Mouse (Mus musculus): ENCODE measurements at regions not wholly inside any gene's neighbourhood (a gene's known extent, or its start where the extent isn't known, plus 50 kb on each side); places are given as distances from the start of the nearest gene placed in this dataset.
"Not testable (repeated sequence)": the region's sequence is repeated elsewhere in the genome, so short reads cannot be mapped to it uniquely, and the experiment has no call there.

GRCm38 (mm10) chr12:55983565-55984351 is 147.6 kb downstream of the Brms1l start:
- DNase-seq (ENCODE audit: low spot score) = no peak
- Histone ChIP-seq H3K4me1 (ENCODE audit: control insufficient read depth, insufficient read depth, low read length) (no peaks in the 10 kb centered on the region), H3K9ac (ENCODE audit: low read depth, low read length) (no peak overlapping the region), H3K4me2 (ENCODE audit: low read depth, low read length) (no peak overlapping the region), H3K36me3 (ENCODE audit: control insufficient read depth, insufficient read depth, low read length) (no peaks in the 10 kb centered on the region), H3K27ac (replicated peaks; ENCODE audit: low read depth, low read length) (no peak overlapping the region), H3K9me3 (ENCODE audit: control insufficient read depth, low read length) (no peaks in the 10 kb centered on the region), H3K4me3 (ENCODE audit: low read depth, low read length) (no peak overlapping the region), H3K27me3 (replicated peaks; ENCODE audit: control insufficient read depth, insufficient read depth, low read length) (no peaks in the 10 kb centered on the region)
- WGBS = 69% methylated on average over 11 of the region's 11 CpGs
- no peak for ATAC-seq (ENCODE audit: low read depth)

GRCm38 (mm10) chr12:55983128-55983527 is 147.0 kb downstream of the Brms1l start:
- H3K9ac ChIP-seq (ENCODE audit: low read depth, low read length) = no peak overlapping the region
- H3K4me3 ChIP-seq (ENCODE audit: low read depth, low read length) = no peak overlapping the region
- 66% methylated on average over 3 of the region's 3 CpGs for WGBS
- H3K4me2 ChIP-seq (ENCODE audit: low read depth, low read length) = no peak overlapping the region
- no peaks in the 10 kb centered on the region for H3K9me3 ChIP-seq (ENCODE audit: control insufficient read depth, low read length)
- H3K27ac ChIP-seq (replicated peaks; ENCODE audit: low read depth, low read length) = no peak overlapping the region
- no peaks in the 10 kb centered on the region for H3K4me1 ChIP-seq (ENCODE audit: control insufficient read depth, insufficient read depth, low read length)
- no peaks in the 10 kb centered on the region for H3K36me3 ChIP-seq (ENCODE audit: control insufficient read depth, insufficient read depth, low read length)
- H3K27me3 ChIP-seq (replicated peaks; ENCODE audit: control insufficient read depth, insufficient read depth, low read length) = no peaks in the 10 kb centered on the region
- DNase-seq (ENCODE audit: low spot score) (no peak), ATAC-seq (ENCODE audit: low read depth) (no peak)

GRCm38 (mm10) chr12:55974262-55974661 is 138.1 kb downstream of the Brms1l start:
- Histone ChIP-seq H3K36me3 (ENCODE audit: control insufficient read depth, insufficient read depth, low read length) (no peaks in the 10 kb centered on the region), H3K9ac (ENCODE audit: low read depth, low read length) (no peak overlapping the region), H3K27ac (replicated peaks; ENCODE audit: low read depth, low read length) (no peak overlapping the region), H3K4me2 (ENCODE audit: low read depth, low read length) (no peak overlapping the region), H3K27me3 (replicated peaks; ENCODE audit: control insufficient read depth, insufficient read depth, low read length) (no peaks in the 10 kb centered on the region), H3K4me1 (ENCODE audit: control insufficient read depth, insufficient read depth, low read length) (no peaks in the 10 kb centered on the region), H3K9me3 (ENCODE audit: control insufficient read depth, low read length) (no peaks in the 10 kb centered on the region), H3K4me3 (ENCODE audit: low read depth, low read length) (no peak overlapping the region)
- DNase-seq (ENCODE audit: low spot score) (no peak), ATAC-seq (ENCODE audit: low read depth) (no peak)
- 79% methylated on average over 3 of the region's 3 CpGs for WGBS

GRCm38 (mm10) chr12:55959319-55959718 is 123.2 kb downstream of the Brms1l start:
- ATAC-seq (ENCODE audit: low read depth); H3K9ac ChIP-seq (ENCODE audit: low read depth, low read length); H3K4me3 ChIP-seq (ENCODE audit: low read depth, low read length); DNase-seq (ENCODE audit: low spot score); H3K4me2 ChIP-seq (ENCODE audit: low read depth, low read length); H3K27ac ChIP-seq (replicated peaks; ENCODE audit: low read depth, low read length); H3K4me1 ChIP-seq (ENCODE audit: control insufficient read depth, insufficient read depth, low read length); H3K27me3 ChIP-seq (replicated peaks; ENCODE audit: control insufficient read depth, insufficient read depth, low read length); H3K36me3 ChIP-seq (ENCODE audit: control insufficient read depth, insufficient read depth, low read length); H3K9me3 ChIP-seq (ENCODE audit: control insufficient read depth, low read length): not testable (repeated sequence)
- 89% methylated on average over 3 of the region's 3 CpGs for WGBS

GRCm38 (mm10) chr12:55940566-55940965 is 104.4 kb downstream of the Brms1l start:
- DNase-seq (ENCODE audit: low spot score) (no peak), ATAC-seq (ENCODE audit: low read depth) (no peak)
- H3K9me3 ChIP-seq (ENCODE audit: control insufficient read depth, low read length) = no peaks in the 10 kb centered on the region
- no peak overlapping the region for H3K27ac ChIP-seq (replicated peaks; ENCODE audit: low read depth, low read length)
- 89% methylated on average over 6 of the region's 6 CpGs for WGBS
- H3K4me1 ChIP-seq (ENCODE audit: control insufficient read depth, insufficient read depth, low read length) = no peaks in the 10 kb centered on the region
- no peak overlapping the region for H3K4me2 ChIP-seq (ENCODE audit: low read depth, low read length)
- no peak overlapping the region for H3K9ac ChIP-seq (ENCODE audit: low read depth, low read length)
- no peaks in the 10 kb centered on the region for H3K27me3 ChIP-seq (replicated peaks; ENCODE audit: control insufficient read depth, insufficient read depth, low read length)
- H3K4me3 ChIP-seq (ENCODE audit: low read depth, low read length) = no peak overlapping the region
- no peaks in the 10 kb centered on the region for H3K36me3 ChIP-seq (ENCODE audit: control insufficient read depth, insufficient read depth, low read length)

GRCm38 (mm10) chr12:55939281-55940142 is 103.4 kb downstream of the Brms1l start:
- Histone ChIP-seq H3K27me3 (replicated peaks; ENCODE audit: control insufficient read depth, insufficient read depth, low read length) (no peaks in the 10 kb centered on the region), H3K9me3 (ENCODE audit: control insufficient read depth, low read length) (no peaks in the 10 kb centered on the region), H3K4me1 (ENCODE audit: control insufficient read depth, insufficient read depth, low read length) (no peaks in the 10 kb centered on the region), H3K9ac (ENCODE audit: low read depth, low read length) (no peak overlapping the region), H3K36me3 (ENCODE audit: control insufficient read depth, insufficient read depth, low read length) (no peaks in the 10 kb centered on the region), H3K4me2 (ENCODE audit: low read depth, low read length) (no peak overlapping the region), H3K27ac (replicated peaks; ENCODE audit: low read depth, low read length) (no peak overlapping the region), H3K4me3 (ENCODE audit: low read depth, low read length) (no peak overlapping the region)
- ATAC-seq (ENCODE audit: low read depth) (no peak), DNase-seq (ENCODE audit: low spot score) (no peak)
- 65% methylated on average over 10 of the region's 10 CpGs for WGBS

GRCm38 (mm10) chr12:55934172-55934571 is 98.0 kb downstream of the Brms1l start:
- Histone ChIP-seq H3K9me3 (ENCODE audit: control insufficient read depth, low read length) (no peaks in the 10 kb centered on the region), H3K9ac (ENCODE audit: low read depth, low read length) (no peak overlapping the region), H3K27me3 (replicated peaks; ENCODE audit: control insufficient read depth, insufficient read depth, low read length) (no peaks in the 10 kb centered on the region), H3K4me3 (ENCODE audit: low read depth, low read length) (no peak overlapping the region), H3K27ac (replicated peaks; ENCODE audit: low read depth, low read length) (no peak overlapping the region), H3K36me3 (ENCODE audit: control insufficient read depth, insufficient read depth, low read length) (no peaks in the 10 kb centered on the region), H3K4me2 (ENCODE audit: low read depth, low read length) (no peak overlapping the region), H3K4me1 (ENCODE audit: control insufficient read depth, insufficient read depth, low read length) (no peaks in the 10 kb centered on the region)
- ATAC-seq (ENCODE audit: low read depth) (no peak), DNase-seq (ENCODE audit: low spot score) (no peak)
- 45% methylated on average over 1 of the region's 1 CpGs for WGBS

GRCm38 (mm10) chr12:55933417-55933816 is 97.3 kb downstream of the Brms1l start:
- Histone ChIP-seq H3K4me3 (ENCODE audit: low read depth, low read length) (no peak overlapping the region), H3K9ac (ENCODE audit: low read depth, low read length) (no peak overlapping the region), H3K4me1 (ENCODE audit: control insufficient read depth, insufficient read depth, low read length) (no peaks in the 10 kb centered on the region), H3K4me2 (ENCODE audit: low read depth, low read length) (no peak overlapping the region), H3K36me3 (ENCODE audit: control insufficient read depth, insufficient read depth, low read length) (no peaks in the 10 kb centered on the region), H3K27ac (replicated peaks; ENCODE audit: low read depth, low read length) (no peak overlapping the region), H3K27me3 (replicated peaks; ENCODE audit: control insufficient read depth, insufficient read depth, low read length) (no peaks in the 10 kb centered on the region), H3K9me3 (ENCODE audit: control insufficient read depth, low read length) (no peaks in the 10 kb centered on the region)
- ATAC-seq (ENCODE audit: low read depth) = no peak
- no peak for DNase-seq (ENCODE audit: low spot score)
- 54% methylated on average over 11 of the region's 11 CpGs for WGBS

Measured in embryonic facial prominence, embryonic 14.5 days (tissue).